Comparison of ENCODE assay signal across 23 mouse cellular contexts in the genomic region with DNA sequence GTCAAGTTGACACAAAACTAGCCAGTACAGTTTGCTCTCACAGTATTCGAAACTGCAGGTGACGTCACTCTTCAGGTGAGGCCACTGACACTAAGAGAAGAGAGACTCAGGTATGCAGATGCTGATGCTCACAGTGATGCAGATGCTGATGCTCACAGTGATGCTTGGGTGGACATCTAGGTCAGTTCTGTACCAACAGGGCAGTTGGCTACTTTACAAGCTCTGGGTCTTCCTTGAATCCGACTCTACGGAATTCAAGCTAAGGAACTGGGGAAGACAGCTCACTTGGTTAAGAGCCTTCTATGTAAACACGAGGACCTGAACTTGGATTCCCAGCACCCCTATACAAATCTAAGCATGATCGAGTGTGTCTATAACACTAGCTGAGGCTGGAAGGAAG.
DNase-seq lines count a peak whose midpoint lies in the region; ATAC-seq lines count a peak whose summit lies in the region.
"Had no signal": no experiment of that assay in that cellular context is flagged by ENCODE, and none has a peak within 500 bp of the region (broad histone marks: within the 10 kb centered on the region; RNA-seq: fewer than 3 reads in every experiment).

No protein-coding gene starts in this region.

- 89% methylated on average over 6 of the region's 6 CpGs for WGBS in kidney, embryonic 16.5 days

- DNase-seq in kidney, adult 18-20 months: peak; percentile 23
- DNase-seq in kidney, adult 8-10 months: peak; percentile 35 to 44
- DNase-seq in kidney, postnatal 10 days: no peak
- DNase-seq in kidney, postnatal 25 days: peak; percentile 9 to 38
- no peak for DNase-seq in kidney, postnatal 14 days
- no peak for DNase-seq in frontal cortex, postnatal 25 days (ENCODE audit: low spot score in 2 of 2)
- DNase-seq: adrenal gland, adult 2 months; adrenal gland, postnatal 10 days; adrenal gland, postnatal 25 days; cerebellum, adult 11 months; cerebellum, adult 18-20 months; cerebellum, adult 8-10 months; cerebellum, adult 9-11 months; cerebellum, postnatal 14 days; cerebellum, postnatal 36 days; embryo, embryonic 11 days had no signal

- no peaks in the 10 kb centered on the region for H3K27me3 ChIP-seq in kidney, embryonic 16.5 days (ENCODE audit: insufficient read depth, low read length)
- H3K27me3 ChIP-seq: embryonic facial prominence, embryonic 13.5 days; embryonic facial prominence, embryonic 15.5 days; forebrain, embryonic 12.5 days had no signal

- H3K36me3 ChIP-seq in kidney, embryonic 16.5 days (ENCODE audit: insufficient read depth, low read length): no peaks in the 10 kb centered on the region
- H3K36me3 ChIP-seq: embryonic facial prominence, embryonic 13.5 days; embryonic facial prominence, embryonic 15.5 days; forebrain, embryonic 10.5 days; forebrain, embryonic 12.5 days had no signal

- ATAC-seq in kidney, embryonic 16.5 days (ENCODE audit: low FRiP score, low TSS enrichment): no peak
- ATAC-seq: forebrain, embryonic 14.5 days had no signal

- 0 out of 2 replicates have a peak, but pooled peaks cover 4% of the 10 kb centered on the region for H3K4me1 ChIP-seq in kidney, embryonic 16.5 days (ENCODE audit: insufficient read depth, low read length)
- H3K4me1 ChIP-seq: embryonic facial prominence, embryonic 13.5 days; embryonic facial prominence, embryonic 15.5 days; forebrain, embryonic 10.5 days; forebrain, embryonic 12.5 days had no signal

- H3K4me3 ChIP-seq in kidney, embryonic 16.5 days (ENCODE audit: low read length): no peak overlapping the region
- H3K4me3 ChIP-seq: embryonic facial prominence, embryonic 13.5 days; embryonic facial prominence, embryonic 15.5 days; erythroblast, embryonic 14.5 days; forebrain, embryonic 10.5 days; forebrain, embryonic 12.5 days had no signal

- no peak overlapping the region for H3K27ac ChIP-seq in kidney, embryonic 16.5 days (ENCODE audit: low read length)
- H3K27ac ChIP-seq: embryonic facial prominence, embryonic 13.5 days; embryonic facial prominence, embryonic 15.5 days; forebrain, embryonic 10.5 days; forebrain, embryonic 12.5 days had no signal

- no peak overlapping the region for H3K4me2 ChIP-seq in kidney, embryonic 16.5 days (replicated peaks; ENCODE audit: low read depth, low read length)
- H3K4me2 ChIP-seq: embryonic facial prominence, embryonic 13.5 days; embryonic facial prominence, embryonic 15.5 days; forebrain, embryonic 12.5 days had no signal

- no peak overlapping the region for H3K9ac ChIP-seq in kidney, embryonic 16.5 days (replicated peaks; ENCODE audit: low read length)
- H3K9ac ChIP-seq: embryonic facial prominence, embryonic 13.5 days; embryonic facial prominence, embryonic 15.5 days; forebrain, embryonic 12.5 days had no signal

- no peaks in the 10 kb centered on the region for H3K9me3 ChIP-seq in kidney, embryonic 16.5 days (ENCODE audit: low read length)
- H3K9me3 ChIP-seq: embryonic facial prominence, embryonic 15.5 days; forebrain, embryonic 10.5 days; forebrain, embryonic 12.5 days had no signal

Comparison
In these comparisons a context has a peak if more than half of its experiments do, and no peak if none do; other contexts are left out.
1. DNase-seq: peak in kidney, adult 18-20 months (single experiment), kidney, adult 8-10 months (2 of 2) and kidney, postnatal 25 days (2 of 2); none in kidney, postnatal 10 days (single experiment), kidney, postnatal 14 days (single experiment) and frontal cortex, postnatal 25 days (0 of 2).